Mouse (Mus musculus) embryonic fibroblast, embryonic 13.5 days (primary cell): ENCODE results near the gene Ltbp4.

Experiments used
- CTCF ChIP-seq: IDR thresholded peaks from 2 replicates; pipeline ENCODE4 v1.5.1; 2011; ENCODE audit warnings: mild to moderate bottlenecking, control low read depth, low read length, moderate library complexity, borderline replicate concordance; ENCODE audit not compliant: insufficient read depth
- POLR2A ChIP-seq: IDR thresholded peaks from 2 replicates; pipeline ENCODE4 v1.6.1; 2011; ENCODE audit warnings: low read depth, mild to moderate bottlenecking, control low read depth, low read length, moderate library complexity

DNA sequence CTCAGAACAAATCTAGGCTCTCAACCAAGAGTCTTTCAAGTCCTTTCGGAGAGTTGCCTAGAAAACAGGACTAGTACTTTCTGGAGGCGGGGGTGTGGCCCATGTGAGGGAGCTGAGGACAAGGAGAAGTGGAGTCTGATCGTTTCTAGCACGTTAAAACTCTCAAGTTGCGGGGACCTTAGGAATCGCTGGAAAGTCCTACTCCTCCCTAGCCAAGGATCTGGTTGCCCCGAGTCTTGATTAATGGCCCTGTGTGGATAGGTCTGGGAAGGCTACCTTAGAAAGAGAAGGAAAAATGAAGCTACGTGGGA, 6.0 kb downstream of the Ltbp4 start:
- TF ChIP-seq CTCF: no peak
- no peak for TF ChIP-seq POLR2A
